Mouse (Mus musculus) cerebellum, postnatal 4 days (tissue): ENCODE measurements around the gene Rapgef5.

Source experiments
- DNase-seq, 2 experiments: peaks; one replicate each; pipeline ENCODE4 v3.0.0; 2022; ENCODE audit warnings: low spot score in 2 of 2, mixed read lengths in 1 of 2

Rapgef5 gene

DNA sequence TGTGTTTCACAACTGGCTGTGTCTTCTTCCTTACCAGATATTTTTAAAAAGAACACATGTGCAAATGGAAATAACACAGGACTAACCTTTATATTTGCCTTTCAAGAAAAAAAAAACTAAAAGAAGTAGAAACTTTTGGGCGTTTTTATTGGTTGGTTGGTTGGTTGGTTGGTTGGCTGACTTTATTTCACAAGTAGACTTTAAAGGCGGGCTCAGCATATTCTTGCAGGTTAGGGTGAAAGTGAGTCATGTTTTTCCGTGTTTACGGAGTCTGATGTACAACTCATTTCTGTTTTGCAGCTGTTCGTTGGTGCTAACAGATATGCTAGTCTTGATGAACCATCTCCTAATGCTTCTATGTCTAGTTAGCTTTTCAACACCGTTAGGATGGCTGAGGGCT, 196.2 kb downstream of the Rapgef5 start:
- no peak for DNase-seq

DNA sequence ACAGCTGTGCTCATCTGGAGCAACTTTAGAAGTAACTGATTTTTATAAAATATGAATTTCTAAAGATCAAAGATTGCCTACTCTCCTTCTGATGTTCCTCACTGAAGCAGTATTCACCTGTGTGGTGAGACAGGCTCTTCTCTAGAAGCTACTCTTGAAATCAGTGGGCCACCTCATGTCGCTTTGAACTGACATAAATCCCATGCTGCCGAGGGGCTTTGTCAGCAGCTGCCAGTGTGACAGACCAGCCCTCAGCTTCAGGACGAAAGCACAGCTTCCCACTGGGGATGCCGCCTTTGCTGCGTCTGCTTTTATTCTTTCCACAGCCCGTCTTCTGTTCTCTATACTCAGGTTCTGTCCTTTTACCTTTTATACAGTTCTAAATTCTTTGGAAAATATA, 197.3 kb downstream of the Rapgef5 start:
- DNase-seq, result no peak

DNA sequence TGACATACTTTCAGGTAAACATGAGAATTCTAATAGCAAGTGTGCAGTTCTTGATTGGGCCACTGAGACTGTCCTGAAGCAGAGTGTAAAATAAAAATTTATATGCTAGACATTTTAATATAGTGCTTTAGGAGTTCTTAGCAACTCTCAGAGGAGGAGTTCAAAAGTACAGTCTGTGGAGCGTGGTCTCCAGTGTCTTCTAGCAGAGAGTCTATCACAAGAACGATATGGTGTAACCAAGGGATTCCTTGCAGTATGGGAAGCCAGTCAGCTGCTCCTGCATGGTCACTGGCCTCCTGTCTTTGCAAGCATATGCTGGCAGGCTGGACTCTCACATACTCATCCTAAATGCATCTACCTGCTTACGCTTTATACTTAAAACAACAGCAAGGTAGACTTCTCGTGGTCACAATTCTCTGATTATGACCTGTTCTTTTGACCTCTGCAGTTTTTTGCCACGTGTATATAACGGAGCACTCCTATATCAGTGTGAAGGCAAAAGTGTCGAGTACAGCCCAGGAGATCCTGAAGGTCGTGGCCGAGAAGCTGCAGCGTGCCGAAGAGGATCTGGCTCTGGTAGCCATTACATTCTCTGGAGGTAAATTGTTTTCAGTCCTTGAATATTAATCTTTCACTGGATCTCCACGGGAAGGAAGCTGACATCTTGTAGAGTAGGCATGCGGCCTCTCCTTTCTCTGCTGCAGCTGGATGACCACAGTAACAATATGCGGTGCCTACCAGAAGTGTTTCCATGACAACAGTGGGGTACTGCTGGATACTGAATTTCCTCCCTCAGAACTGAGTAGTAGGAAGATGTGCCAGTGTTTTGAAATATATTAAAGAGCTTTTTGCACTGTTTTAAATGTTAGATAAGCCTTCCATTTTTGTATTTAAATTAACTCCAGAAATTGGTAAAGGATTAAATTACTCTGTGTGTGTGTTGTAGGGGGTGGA, 204.8 kb downstream of the Rapgef5 start:
- no peak for DNase-seq

DNA sequence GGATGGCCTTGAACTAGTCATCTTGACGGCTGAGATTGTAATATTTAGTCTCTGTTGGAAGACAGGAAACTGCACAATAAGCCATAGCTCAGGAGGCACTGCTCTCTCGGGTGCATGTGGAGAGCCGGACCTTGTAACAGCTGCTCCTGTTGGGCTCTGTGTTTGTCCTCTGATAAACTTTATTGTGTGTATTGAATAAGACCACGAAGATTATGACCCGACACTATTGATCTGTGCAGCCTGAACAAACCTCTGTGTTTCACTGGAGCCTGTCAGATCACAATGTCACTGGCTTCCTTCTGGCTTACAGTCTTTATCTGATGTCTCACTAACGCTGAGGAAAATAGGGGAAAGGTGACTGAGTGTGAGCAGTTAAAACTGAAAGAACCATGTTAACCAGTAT, 205.5 kb downstream of the Rapgef5 start:
- no peak for DNase-seq

DNA sequence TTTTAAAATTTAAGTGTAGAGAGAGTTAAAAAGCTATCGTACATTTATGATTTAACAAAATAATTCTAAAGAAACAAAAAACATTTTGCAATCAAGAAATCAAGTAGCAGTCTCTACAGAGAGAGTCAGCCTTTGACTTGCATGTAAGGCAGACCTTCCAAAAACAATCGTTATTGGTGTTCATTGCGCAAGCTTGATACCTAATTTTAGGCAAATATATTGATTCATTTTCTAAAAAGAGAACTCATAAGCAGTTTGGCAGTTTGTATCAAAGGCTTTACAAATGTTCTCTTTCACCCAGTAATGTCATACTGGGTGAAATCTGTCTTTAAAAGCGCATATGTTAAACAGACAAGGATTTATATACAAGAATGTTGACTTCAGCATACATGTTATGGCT, 208.7 kb downstream of the Rapgef5 start:
- DNase-seq, result no peak

DNA sequence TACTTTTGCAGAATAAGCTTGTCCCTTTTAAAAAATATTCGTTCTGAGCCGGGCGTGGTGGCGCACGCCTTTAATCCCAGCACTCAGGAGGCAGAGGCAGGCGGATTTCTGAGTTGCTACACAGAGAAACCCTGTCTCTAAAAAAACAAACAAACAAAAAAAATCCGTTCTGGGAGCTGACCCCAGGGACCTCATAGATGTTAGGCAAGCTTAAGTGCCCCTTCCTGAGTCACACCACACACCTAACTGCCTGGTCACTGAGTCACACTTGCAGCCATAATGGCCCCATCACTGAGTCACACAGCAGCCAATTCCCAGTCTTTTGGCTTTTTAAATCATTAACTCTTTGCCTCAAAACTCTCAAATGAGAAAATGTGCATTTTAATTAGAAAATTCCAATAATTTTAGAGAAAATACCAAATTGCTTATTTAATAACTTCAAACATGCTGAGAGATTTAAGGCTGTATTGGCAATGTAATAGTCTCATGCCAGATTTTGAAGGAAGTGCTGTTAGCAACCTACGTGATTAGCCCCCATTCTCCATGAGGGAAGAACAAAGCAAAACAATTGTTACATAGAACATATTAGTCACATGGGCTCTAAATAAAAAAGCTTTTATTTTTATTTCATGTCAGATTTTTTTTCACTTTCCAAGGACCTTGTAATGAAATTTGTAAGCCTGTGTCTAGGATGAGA, 211.3 kb downstream of the Rapgef5 start:
- DNase-seq, result no peak

DNA sequence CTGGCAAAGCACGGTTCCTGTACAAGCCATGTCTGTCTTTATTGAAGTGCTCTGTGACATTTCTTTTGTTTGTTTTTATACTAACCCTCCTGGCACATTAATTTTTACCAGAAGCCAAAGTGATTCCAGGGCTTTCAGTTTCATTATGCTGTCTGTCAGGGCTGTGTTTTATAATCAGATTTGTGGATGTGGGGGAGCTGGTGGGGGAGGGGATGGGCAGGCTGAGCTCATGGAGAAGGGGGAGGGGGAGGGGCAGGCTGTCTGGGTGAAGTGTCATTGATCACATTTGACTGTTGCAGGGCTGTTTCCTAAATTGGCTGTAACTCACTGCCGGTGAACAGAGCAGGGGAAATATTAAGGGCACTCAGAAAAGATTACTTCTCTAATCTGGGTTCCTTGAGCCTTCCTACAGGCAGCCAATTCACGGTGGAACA, 211.9 kb downstream of the Rapgef5 start:
- no peak for DNase-seq

DNA sequence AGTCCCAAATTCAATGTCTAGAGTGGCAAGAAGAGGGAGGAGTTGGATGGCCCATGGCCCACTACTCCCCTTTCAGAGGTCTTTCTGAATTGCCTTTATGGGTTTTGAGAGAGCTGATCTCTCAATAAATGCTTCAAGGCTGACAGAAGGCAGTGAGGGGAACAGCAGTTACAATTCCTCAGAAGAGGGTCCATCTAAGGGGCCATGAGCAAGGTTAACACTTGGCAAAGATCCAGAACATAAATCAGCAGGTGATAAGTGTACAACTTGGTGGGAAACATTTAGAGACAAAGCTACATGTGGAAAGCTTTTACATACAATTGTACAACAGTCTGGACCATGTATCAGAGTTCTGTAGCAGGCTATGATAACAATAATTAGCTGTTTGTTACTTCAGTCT, 217.3 kb downstream of the Rapgef5 start:
- no peak for DNase-seq

DNA sequence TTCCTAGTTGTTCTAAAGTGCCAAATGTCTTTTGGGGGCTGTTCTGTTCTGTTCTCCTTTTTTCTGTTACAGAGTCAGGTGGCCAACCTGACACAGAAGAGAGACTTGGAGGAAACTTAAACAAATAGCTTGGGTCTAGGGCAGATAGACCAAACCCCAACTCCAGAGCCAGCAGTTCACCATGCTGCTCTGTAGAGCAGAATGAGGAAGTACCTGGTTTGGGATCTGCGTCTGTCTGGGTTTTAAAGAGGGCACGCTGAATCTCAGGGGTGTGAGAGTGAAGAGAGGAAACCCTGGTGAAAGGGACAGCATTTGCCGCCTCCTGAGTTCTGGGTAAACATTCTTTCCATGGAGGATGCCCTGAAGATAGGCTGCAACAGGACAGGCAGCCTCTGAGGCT, 219.9 kb downstream of the Rapgef5 start:
- no peak for DNase-seq

DNA sequence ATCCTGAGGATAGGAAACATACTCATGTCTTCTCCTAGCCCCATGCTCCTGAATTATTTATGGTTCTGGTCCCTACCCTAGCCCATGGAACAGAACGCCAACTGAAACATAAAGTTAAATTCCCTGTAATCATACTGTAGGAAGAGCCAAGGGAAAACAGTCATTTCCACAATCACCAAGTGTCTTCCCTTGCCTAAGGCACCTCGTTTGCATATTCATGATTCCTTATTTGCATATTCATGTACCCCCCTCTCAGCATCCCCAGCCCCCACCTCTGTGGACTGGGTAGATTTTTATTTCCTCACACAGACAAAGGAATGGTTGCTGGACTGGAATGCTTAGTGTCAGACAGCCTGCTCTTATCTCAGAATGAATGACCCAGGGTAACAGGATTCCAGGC, 220.6 kb downstream of the Rapgef5 start:
- no peak for DNase-seq

DNA sequence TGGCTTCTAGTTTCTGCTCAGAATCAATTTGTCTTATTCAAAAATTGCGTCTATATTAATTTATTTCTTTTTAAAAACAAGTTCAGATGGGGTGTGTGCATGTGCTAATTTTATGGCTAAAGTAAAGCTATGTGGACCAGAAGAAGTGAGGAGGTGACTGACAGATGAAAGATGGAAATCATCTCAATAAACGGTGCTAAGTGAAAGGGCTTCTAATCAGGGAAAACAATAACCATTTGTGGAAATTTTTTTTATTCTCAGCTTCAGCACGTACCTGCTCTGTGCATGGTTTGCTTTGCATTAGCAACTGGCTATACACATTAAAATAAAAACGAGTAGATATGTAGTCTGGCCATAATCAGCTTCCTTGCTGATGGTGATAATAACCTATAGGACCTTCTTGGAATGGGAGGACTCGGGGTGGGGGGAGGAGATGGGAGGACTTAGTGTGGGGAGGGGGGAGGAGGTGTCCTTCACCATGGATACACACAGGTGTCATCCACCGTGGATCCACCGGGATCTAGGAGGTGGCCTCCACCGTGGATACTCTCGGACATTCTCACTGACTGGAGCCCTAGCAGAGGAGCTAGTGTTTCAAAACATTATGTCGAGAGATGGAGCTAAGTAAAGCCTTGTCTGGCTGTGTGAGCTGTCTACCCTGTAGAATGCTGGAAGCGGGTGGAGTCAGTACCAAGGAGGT, 221.2 kb downstream of the Rapgef5 start:
- no peak for DNase-seq

DNA sequence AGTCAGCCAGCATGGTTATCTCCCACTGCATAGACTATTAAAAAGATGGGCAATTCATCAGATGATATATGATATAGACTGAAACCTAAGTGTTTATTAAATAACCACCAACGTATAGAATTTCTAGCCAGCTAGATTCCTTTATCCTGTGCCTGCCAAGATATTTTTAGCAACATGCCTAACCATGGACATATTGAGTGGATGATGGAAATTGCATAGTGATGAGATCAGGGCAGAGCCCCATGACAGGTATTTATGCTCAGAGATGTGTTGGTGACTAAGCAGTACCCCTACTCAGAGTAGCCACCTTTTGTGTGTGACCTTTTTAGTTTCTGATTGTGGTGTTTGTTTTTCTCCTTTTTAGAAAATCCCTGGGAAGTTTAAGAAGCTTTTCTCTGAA, 226.2 kb downstream of the Rapgef5 start:
- no peak for DNase-seq

DNA sequence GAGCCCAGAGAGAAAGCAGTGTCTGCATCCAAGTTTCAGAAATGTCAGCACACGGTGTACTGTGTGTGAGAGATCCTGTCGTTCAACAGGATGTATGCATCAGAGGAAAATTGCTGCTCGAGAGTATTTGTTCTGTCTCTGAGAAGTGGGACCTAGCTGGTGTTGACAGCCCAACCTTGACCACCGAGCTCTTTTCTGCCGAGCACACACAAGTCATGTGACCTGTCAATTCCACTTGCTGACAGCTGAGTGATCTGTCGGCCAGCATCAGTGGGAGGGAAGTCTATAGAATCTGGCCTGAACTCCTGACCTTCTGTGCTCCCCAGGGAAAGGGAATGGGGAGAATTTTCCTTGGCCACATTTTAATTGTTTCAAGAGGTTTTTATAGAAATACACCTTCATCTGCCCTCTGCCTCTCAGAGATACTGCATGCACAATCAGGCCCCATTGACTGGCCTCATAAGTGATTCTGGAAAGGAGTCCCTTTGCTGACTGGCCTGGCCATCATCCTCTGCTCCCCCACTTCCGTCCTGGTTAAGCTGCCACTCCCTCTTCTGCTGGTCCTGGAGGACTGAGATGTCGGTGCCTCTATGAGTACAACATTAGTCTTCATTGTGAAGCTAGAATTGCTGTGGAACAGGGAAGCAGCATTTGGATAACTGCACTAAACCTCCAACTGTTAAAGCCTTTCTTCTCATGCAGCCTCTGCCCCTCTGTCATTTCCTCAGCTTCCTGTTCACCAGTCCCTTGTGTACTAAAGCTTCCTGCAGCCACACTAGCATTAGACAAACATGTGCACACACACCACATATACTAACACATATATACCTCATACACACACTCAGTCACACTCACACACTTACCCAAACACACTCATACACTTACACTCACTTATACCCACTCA, 228.6 kb downstream of the Rapgef5 start:
- DNase-seq, result no peak

DNA sequence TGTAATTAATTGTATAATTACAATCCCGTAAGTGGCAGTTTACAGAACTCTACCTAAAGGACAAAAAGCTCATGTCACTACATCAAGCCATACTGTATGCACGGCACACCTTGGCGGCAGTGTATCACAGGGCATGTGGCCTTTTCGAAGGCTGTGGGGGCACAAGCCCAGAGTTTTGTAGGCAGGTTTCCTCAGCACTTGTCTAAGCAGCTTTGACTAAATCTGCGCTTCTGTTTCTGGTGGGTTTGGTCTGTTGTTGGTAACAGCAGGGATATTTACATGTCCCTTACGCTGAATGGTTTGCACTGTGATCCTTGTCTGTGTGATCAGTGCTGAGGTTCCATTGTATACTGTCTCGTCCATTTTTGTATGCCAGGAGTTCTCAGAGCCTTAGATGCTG, 230.3 kb downstream of the Rapgef5 start:
- DNase-seq, result no peak

DNA sequence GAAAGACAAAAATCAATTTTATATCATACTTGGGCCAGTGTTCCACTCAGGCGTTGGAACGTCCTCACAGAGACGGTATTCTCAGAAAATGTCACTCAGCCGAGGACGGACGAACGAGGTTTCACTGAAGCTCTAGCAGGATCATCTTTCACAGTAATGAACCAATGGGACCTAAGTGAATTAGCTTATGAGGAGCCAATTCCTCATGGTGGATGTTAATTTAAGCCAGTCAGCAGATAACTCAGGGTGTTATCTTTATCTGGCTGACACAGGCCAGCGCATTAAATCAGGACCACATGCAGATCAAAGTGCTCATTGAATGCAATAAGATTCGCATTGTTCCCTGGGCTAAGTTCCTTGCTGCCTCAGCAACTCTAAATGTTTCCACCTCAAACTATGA, 234.8 kb downstream of the Rapgef5 start:
- DNase-seq, result no peak

DNA sequence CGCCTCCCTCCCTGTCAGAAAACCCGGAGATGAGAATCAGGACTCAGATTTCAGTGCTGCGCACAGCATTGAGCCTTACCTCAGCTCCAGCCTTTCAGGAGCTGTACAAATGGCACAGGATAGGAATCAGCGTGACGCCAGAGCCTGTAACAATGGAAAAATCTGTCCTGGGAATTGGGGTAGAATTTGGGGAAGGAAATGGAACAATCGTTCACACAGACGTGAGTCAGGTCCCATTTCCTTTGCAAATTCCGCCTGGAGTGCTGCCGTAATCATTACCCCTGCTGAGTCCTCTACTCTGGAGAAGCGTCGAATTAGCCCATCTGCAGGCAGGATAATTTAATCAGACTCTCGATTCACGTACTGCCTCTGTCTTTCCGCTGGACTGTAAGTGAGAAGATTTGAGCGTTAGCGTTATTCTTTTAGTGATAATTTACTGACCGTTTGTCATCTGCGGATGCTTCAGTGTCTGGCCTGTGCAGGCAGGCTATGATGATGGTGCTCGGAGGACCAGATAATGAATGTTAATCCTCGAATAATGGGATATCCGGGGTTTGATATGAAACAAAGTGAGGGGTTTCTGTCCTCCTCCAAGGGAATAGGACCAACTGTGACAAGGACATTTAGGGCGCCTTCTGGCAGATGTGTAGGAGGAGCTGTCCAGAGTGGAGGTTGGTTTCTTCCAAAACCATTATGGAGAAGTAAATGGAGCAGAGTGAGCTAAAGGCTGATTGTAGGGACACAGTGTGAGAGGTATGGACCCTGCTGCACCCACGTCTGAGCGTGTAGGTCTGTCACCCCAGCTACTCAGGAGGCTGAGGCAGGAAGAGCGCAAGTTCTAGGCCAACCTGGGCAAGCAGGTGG, 235.5 kb downstream of the Rapgef5 start:
- no peak for DNase-seq

DNA sequence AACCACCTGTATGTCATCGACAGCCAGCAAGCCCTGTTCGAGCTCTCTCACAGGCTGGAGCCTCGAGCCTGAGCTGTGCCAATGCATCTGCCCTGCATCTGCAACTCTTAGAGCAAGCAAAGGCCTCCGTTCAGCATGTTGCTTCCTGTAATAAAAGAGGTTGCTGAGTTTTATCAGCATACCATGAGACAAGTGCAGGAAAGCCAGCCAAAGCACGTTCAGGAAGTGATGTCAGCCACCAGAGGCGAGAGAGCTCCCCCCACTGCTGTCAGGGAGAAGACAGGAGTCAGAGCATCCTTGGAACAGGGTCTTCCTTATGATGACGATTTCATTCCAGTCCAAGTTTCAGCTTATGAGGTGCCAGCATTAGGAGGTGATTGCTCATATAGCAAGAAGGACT, 239.7 kb downstream of the Rapgef5 start:
- DNase-seq, result no peak

DNA sequence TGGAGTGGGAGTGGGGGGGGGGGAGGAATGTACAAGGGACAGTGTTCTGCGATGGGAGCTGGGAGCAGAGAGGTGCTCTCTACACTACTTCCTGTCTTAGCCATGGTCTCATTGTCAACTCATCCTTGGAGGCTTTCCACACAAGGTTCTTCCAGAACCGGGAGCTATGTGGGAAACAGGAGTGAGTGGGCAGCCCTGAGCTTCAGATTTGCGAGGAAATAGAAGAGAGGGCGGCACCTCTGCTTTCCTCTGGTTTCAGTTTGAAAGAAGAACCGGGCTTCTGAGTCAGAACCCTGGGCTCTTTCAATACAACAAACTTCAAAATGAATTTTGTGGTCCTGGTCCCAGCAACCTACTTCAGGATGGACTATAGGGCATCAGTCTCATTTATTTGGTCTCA, 244.1 kb downstream of the Rapgef5 start:
- DNase-seq, result no peak

DNA sequence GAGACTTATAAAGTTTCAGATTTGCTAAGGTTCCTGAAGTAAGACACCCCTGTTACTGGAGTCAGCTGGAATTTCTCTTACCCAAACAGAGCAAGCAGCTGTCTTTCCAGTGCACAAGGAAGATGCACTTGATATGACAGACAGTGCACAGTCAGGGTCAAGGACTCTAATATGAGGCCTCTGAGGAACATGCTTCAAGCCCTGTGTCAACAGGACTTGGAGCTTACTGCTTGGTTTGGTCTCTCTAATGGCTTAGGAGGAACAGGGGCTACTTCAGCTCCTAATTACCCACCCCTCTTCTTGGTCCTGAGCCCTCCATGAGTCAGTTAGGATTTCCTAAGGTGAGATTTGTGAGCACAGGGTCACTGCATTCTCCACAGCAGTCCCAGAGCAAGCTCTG, 244.6 kb downstream of the Rapgef5 start:
- DNase-seq, result no peak

DNA sequence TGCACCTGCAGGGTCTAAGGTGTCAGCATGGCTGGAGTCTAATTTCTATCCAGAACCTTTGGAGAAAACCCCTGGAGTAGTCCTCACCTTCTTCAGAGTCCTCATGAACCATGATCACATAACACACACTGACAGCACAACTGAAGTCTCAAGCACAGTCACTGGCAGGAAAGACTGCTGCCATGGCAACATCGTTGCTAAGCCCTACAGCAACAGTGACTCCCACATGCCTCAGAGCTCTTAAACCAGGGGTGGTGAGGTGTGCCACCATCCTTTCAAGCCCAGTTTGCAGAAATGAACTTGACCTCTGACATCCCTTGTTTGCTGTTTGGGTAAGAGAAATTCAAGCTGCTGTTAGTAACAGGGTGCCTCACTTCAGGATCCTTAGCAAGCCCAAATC, 245.4 kb downstream of the Rapgef5 start:
- no peak for DNase-seq

DNA sequence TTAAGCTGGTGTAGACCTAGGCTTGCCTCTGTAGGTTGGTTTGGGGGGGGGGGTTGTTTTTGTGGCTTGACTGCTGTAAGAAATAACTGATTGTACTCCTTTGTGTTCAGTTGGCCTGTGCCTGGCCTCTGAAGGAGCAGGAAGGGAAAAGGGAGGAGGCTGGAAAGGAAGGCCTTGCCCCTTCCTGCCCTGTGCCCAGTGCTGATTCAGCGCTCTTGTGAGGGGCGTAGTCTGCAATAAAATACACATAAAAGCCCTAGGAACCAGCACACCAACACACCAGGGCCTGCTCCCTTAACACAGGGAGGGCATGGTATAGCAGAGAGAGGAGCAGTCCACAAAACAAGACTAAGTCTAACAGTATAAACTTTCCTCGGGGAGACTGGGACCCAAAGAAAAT, 247.0 kb downstream of the Rapgef5 start:
- DNase-seq, result no peak
